Mouse (Mus musculus) liver, embryonic 12.5 days (tissue): ENCODE results near the gene Gm28729. TPM values are rescaled to one million over a fixed set of nuclear protein-coding genes. Genes with fewer than 3 reads are reported as not detected.
"Not testable (repeated sequence)": the region's sequence is repeated elsewhere in the genome, so short reads cannot be mapped to it uniquely, and the experiment has no call there.

ENCODE experiments used
- ATAC-seq: fragments of 200-750 bp; cut with Nextera tagmentation; 2 replicates; pipeline ENCODE4 v1.8.0; 2017; ENCODE audit warnings: moderate number of reproducible peaks, mild to moderate bottlenecking, moderate library complexity
- H3K27ac ChIP-seq: fragments of 300-500 bp; sonication (generic); 2 replicates; pipeline ENCODE4 v1.5.1; 2016; ENCODE audit warnings: mild to moderate bottlenecking
- H3K27me3 ChIP-seq: fragments of 300-500 bp; sonication (generic); replicated peaks from 2 replicates; pipeline ENCODE4 v1.6.1; 2016; ENCODE audit warnings: mild to moderate bottlenecking, moderate library complexity
- H3K36me3 ChIP-seq: fragments of 300-500 bp; sonication (generic); 2 replicates; pipeline ENCODE4 v1.6.1; 2016; ENCODE audit warnings: mild to moderate bottlenecking, moderate library complexity
- H3K4me1 ChIP-seq: fragments of 300-500 bp; sonication (generic); 2 replicates; pipeline ENCODE4 v1.6.1; 2016
- H3K4me2 ChIP-seq: fragments of 300-500 bp; sonication (generic); 2 replicates; pipeline ENCODE4 v1.6.1; 2016; ENCODE audit warnings: mild to moderate bottlenecking, moderate library complexity
- H3K4me3 ChIP-seq: fragments of 300-500 bp; sonication (generic); 2 replicates; pipeline ENCODE4 v1.5.1; 2016; ENCODE audit warnings: mild to moderate bottlenecking, moderate library complexity
- H3K9ac ChIP-seq: fragments of 300-500 bp; sonication (generic); 2 replicates; pipeline ENCODE4 v1.6.1; 2016; ENCODE audit warnings: mild to moderate bottlenecking, moderate library complexity
- H3K9me3 ChIP-seq: fragments of 300-500 bp; sonication (generic); replicated peaks from 2 replicates; pipeline ENCODE4 v1.6.1; 2016; ENCODE audit warnings: mild to moderate bottlenecking, moderate library complexity
- WGBS: fragments of 180-500 bp; shearing (Covaris S2); methylation state at CpG from one replicate; pipeline ENCODE4 v1.1.7; 2016; ENCODE audit not compliant: insufficient replicate concordance; 5-methylcytosine and 5-hydroxymethylcytosine counted together
- polyA plus RNA-seq: library from polyadenylated mRNA; unstranded; fragments of >200 nt; fragmentation: Nextera tagmentation; extraction: Ambion mirVana; gene quantifications from 2 replicates; pipeline ENCODE4 v1.2.1, GENCODE M21; 2016

Gene Gm28729
- polyA plus RNA-seq, 1 experiment from 2014 or later = not detected

- Histone ChIP-seq H3K4me1 (peaks cover 49% of the 10 kb centered on the region), H3K9ac (no peak overlapping the region), H3K4me2 (no peak overlapping the region), H3K27me3 (no peaks in the 10 kb centered on the region), H3K27ac (no peak overlapping the region), H3K36me3 (no peaks in the 10 kb centered on the region), H3K9me3 (no peaks in the 10 kb centered on the region), H3K4me3 (no peak overlapping the region)
- ATAC-seq = no peak
- WGBS = 59% methylated on average over 3 of the region's 3 CpGs
Observed at GRCm38 (mm10) chr9:96516806-96517205, 8.3 kb downstream of the Gm28729 start.

GRCm38 (mm10) chr9:96515737-96516136 is 9.3 kb downstream of the Gm28729 start:
- H3K4me2 ChIP-seq = no peak overlapping the region
- no peak for ATAC-seq
- no peak overlapping the region for H3K27ac ChIP-seq
- no peak overlapping the region for H3K4me3 ChIP-seq
- H3K9me3 ChIP-seq = no peaks in the 10 kb centered on the region
- WGBS = 67% methylated on average over 5 of the region's 5 CpGs
- no peak overlapping the region for H3K9ac ChIP-seq
- no peaks in the 10 kb centered on the region for H3K27me3 ChIP-seq
- H3K36me3 ChIP-seq = no peaks in the 10 kb centered on the region
- H3K4me1 ChIP-seq = peaks cover 49% of the 10 kb centered on the region

GRCm38 (mm10) chr9:96514278-96514677 is 10.8 kb downstream of the Gm28729 start:
- WGBS = 17% methylated on average over 5 of the region's 5 CpGs
- no peak overlapping the region for H3K4me3 ChIP-seq
- peak overlapping the region; percentile 38; the same call in 1 of the 2 replicates for H3K27ac ChIP-seq
- peak overlapping the region; percentile 53 for H3K4me2 ChIP-seq
- peak overlapping the region; percentile 42 for H3K9ac ChIP-seq
- H3K4me1 ChIP-seq = peaks cover 49% of the 10 kb centered on the region
- H3K36me3 ChIP-seq = no peaks in the 10 kb centered on the region
- peak; percentile 91 for ATAC-seq
- H3K9me3 ChIP-seq = no peaks in the 10 kb centered on the region
- H3K27me3 ChIP-seq = no peaks in the 10 kb centered on the region

GRCm38 (mm10) chr9:96506011-96506498 is 19.0 kb downstream of the Gm28729 start:
- Histone ChIP-seq H3K36me3 (no peaks in the 10 kb centered on the region), H3K9me3 (no peaks in the 10 kb centered on the region), H3K9ac (no peak overlapping the region), H3K4me3 (no peak overlapping the region), H3K4me2 (no peak overlapping the region), H3K27me3 (no peaks in the 10 kb centered on the region), H3K27ac (no peak overlapping the region), H3K4me1 (0 out of 2 replicates have a peak, but pooled peaks cover 7% of the 10 kb centered on the region)
- WGBS = 59% methylated on average over 10 of the region's 10 CpGs
- ATAC-seq = no peak

- Histone ChIP-seq H3K36me3 (no peaks in the 10 kb centered on the region), H3K27me3 (no peaks in the 10 kb centered on the region), H3K4me3 (no peak overlapping the region), H3K9ac (no peak overlapping the region), H3K4me2 (no peak overlapping the region), H3K27ac (no peak overlapping the region), H3K4me1 (0 out of 2 replicates have a peak, but pooled peaks cover 7% of the 10 kb centered on the region), H3K9me3 (no peaks in the 10 kb centered on the region)
- ATAC-seq = no peak
- WGBS = 71% methylated on average over 4 of the region's 4 CpGs
Observed at GRCm38 (mm10) chr9:96505156-96505555, 19.9 kb downstream of the Gm28729 start.

DNA sequence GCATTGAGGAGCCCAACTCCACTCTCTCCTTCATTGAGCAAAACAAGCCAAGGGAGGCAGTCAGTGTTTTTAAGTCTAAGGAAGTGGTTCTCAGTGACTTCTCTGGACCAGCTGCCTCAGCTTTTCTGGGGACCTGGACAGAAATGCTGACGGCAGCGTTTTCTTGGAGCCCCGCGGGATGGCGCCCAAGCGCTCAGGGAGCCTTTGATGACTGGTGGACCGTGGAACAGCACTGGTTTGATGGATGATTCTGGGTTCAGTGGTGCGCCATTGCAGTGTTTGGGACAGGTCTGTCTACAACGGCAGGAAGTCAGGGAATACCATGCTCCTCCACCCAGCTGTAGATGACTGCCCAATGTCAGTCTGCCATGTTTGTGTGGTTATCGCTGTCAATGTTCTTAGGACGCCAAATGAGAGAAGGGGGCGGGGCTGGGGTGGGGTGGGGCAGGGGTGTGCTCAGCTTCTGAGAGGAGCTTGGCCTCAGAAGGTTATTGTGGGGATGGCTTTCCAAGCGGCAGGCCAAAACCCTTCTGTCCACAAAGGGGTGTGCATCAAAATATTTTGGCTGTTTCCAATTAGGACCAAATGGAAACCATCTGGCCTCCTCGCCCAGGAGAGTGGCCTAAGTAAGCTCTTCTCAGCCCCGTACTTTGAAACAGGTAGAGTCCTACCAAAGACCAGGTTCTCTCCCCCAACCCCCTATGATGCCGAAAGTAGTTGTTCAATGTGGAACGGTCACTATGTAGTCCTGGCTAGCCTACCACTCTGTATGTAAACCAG is 20.8 kb downstream of the Gm28729 start:
- Histone ChIP-seq H3K9me3 (no peaks in the 10 kb centered on the region), H3K27ac (no peak overlapping the region), H3K36me3 (no peaks in the 10 kb centered on the region), H3K4me1 (0 out of 2 replicates have a peak, but pooled peaks cover 7% of the 10 kb centered on the region), H3K4me3 (no peak overlapping the region), H3K4me2 (no peak overlapping the region), H3K27me3 (no peaks in the 10 kb centered on the region), H3K9ac (no peak overlapping the region)
- 76% methylated on average over 17 of the region's 17 CpGs for WGBS
- ATAC-seq = no peak

DNA sequence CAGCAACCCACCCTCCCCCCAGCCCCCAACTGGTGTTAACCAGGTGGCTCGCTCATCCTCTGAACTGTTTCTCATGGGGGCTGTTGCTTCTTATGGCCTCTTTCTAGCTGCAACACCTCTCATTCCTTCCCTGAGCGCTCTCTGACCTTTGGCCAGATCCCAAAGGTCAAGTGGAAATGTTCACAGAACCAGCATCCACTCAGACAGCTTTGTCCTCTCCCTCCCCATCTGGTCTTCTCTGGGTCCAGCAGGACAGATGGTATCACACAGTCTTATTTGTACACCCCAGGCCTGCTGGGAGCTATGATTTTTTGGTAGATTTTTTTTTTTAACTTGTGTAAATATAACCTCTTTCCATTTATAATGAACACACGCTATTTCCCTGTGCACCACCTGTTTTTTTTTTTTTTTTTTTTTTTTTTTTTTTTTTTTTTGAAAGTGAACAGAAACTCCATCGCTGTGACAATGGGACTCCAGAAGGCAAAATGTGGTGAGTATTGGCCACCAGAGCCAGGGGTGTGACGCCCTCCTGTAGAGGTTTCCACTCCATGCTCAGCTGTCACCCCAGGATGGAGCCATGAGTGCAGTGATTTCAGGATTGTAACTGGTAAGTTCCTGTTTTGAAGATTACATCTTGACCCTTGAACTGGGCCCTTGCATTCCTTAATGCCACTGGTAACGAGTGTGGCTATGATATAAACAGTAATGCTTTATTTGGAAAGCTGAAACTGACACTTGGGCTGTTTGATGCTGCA is 22.0 kb downstream of the Gm28729 start:
- Histone ChIP-seq H3K27me3 (no peaks in the 10 kb centered on the region), H3K4me2 (no peak overlapping the region), H3K4me1 (0 out of 2 replicates have a peak, but pooled peaks cover 7% of the 10 kb centered on the region), H3K9ac (no peak overlapping the region), H3K9me3 (no peaks in the 10 kb centered on the region), H3K36me3 (no peaks in the 10 kb centered on the region), H3K4me3 (no peak overlapping the region), H3K27ac (no peak overlapping the region)
- 64% methylated on average over 6 of the region's 6 CpGs for WGBS
- no peak for ATAC-seq

DNA sequence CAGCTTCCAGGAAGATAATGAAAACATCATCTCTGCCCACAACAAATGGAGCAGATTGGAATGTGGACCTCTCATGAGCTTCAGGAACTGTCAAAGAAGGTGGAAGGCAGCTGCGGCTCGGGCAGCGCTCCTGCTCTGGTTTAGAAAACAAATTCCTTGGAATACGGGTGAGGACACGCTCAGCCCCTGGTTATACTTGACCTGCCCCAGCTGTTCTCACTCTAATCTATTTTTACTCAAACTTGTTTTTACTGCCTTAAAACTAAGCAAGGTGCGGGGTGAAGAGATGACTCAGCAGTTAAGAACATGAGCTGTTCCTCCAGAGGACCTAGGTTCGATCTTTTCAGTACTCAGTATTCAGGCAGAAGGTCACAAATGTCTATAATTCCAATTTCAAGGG is 23.8 kb downstream of the Gm28729 start:
- no peaks in the 10 kb centered on the region for H3K36me3 ChIP-seq
- H3K4me2 ChIP-seq = no peak overlapping the region
- no peaks in the 10 kb centered on the region for H3K9me3 ChIP-seq
- H3K4me1 ChIP-seq = 0 out of 2 replicates have a peak, but pooled peaks cover 7% of the 10 kb centered on the region
- H3K9ac ChIP-seq = no peak overlapping the region
- H3K4me3 ChIP-seq = no peak overlapping the region
- no peak overlapping the region for H3K27ac ChIP-seq
- ATAC-seq = no peak
- H3K27me3 ChIP-seq = no peaks in the 10 kb centered on the region
- 67% methylated on average over 7 of the region's 7 CpGs for WGBS

- Histone ChIP-seq H3K9ac (no peak overlapping the region), H3K4me1 (0 out of 2 replicates have a peak, but pooled peaks cover 8% of the 10 kb centered on the region), H3K4me3 (no peak overlapping the region), H3K27ac (no peak overlapping the region), H3K9me3 (no peaks in the 10 kb centered on the region), H3K36me3 (no peaks in the 10 kb centered on the region), H3K27me3 (no peaks in the 10 kb centered on the region), H3K4me2 (no peak overlapping the region)
- whole genome bisulfite sequencing = 38% methylated on average over 3 of the region's 3 CpGs
- no peak for ATAC-seq
Observed at GRCm38 (mm10) chr9:96493212-96493611, 31.9 kb downstream of the Gm28729 start.

- no peak overlapping the region for H3K27ac ChIP-seq
- no peak for ATAC-seq
- 27% methylated on average over 12 of the region's 12 CpGs for WGBS
- H3K4me1 ChIP-seq = 0 out of 2 replicates have a peak, but pooled peaks cover 8% of the 10 kb centered on the region
- no peaks in the 10 kb centered on the region for H3K27me3 ChIP-seq
- no peaks in the 10 kb centered on the region for H3K9me3 ChIP-seq
- H3K4me3 ChIP-seq = no peak overlapping the region
- no peak overlapping the region for H3K9ac ChIP-seq
- H3K36me3 ChIP-seq = no peaks in the 10 kb centered on the region
- H3K4me2 ChIP-seq = peak overlapping the region; percentile 37; the same call in 1 of the 2 replicates
Observed at GRCm38 (mm10) chr9:96491810-96492209, 33.3 kb downstream of the Gm28729 start.

GRCm38 (mm10) chr9:96487869-96488268 is 37.2 kb downstream of the Gm28729 start:
- not testable (repeated sequence) for H3K9ac ChIP-seq, H3K27me3 ChIP-seq, H3K4me3 ChIP-seq, H3K27ac ChIP-seq, ATAC-seq, H3K9me3 ChIP-seq, H3K36me3 ChIP-seq, H3K4me2 ChIP-seq
- WGBS = 85% methylated on average over 5 of the region's 5 CpGs
- H3K4me1 ChIP-seq = peaks cover 14% of the 10 kb centered on the region

DNA sequence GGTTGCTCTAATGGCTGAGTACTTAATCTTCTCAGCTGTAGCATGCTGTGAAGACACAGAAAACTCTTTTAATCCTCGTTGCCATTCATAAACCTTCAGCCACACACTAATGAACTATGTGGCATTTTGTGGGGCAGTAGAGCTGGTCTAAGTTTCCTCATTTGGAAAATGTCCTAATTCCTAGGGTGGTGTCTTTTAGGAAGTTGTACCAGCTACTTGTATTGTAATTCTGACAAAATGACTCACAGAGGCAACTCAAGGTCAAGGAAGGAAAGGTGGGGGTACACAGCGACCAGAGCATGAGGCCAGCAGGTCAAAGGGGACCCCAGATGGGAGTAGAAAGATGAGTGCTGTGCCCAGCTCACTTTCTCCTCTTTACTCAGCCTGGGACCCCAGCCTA is 41.4 kb downstream of the Gm28729 start:
- 53% methylated on average over 2 of the region's 2 CpGs for WGBS
- Histone ChIP-seq H3K4me2 (no peak overlapping the region), H3K36me3 (no peaks in the 10 kb centered on the region), H3K4me3 (no peak overlapping the region), H3K27me3 (no peaks in the 10 kb centered on the region), H3K9ac (no peak overlapping the region), H3K27ac (no peak overlapping the region), H3K9me3 (no peaks in the 10 kb centered on the region), H3K4me1 (peaks cover 13% of the 10 kb centered on the region)
- ATAC-seq = no peak
